22 mouse cellular contexts compared by ENCODE assay signal in the genomic region with DNA sequence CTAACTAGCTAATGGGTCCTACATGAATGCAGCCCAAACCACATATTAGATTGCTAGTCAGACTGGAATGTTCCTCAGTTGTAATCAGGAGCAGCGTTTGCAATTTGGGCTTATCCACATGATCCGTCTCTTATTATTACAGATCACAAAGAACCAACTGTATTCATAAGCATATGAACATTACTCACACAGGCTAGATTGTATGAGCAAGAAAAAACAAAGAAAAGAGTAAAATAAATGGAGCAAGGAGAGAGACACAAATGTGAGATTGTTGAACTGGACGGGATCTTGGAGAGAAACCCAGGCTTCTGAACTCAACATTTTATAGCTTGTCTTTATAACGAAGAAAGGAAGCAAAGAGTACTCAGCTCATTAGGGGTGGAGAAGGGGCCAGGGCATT.
DNase-seq lines count a peak whose midpoint lies in the region; ATAC-seq lines count a peak whose summit lies in the region.
"Had no signal": no experiment of that assay in that cellular context is flagged by ENCODE, and none has a peak within 500 bp of the region (broad histone marks: within the 10 kb centered on the region; RNA-seq: fewer than 3 reads in every experiment).

No protein-coding gene starts in this region.

- H3K9ac ChIP-seq in heart, embryonic 12.5 days, result no peak overlapping the region
- H3K9ac ChIP-seq: embryonic facial prominence, embryonic 13.5 days; embryonic facial prominence, embryonic 15.5 days; forebrain, embryonic 12.5 days had no signal

- no peaks in the 10 kb centered on the region for H3K27me3 ChIP-seq in heart, embryonic 12.5 days (replicated peaks)
- H3K27me3 ChIP-seq: embryonic facial prominence, embryonic 13.5 days; embryonic facial prominence, embryonic 15.5 days; forebrain, embryonic 12.5 days had no signal

- DNase-seq in 3T3-L1 (ENCODE audit: low read depth, low spot score) (peak; percentile 46), NIH3T3 (ENCODE audit: low read depth) (peak; percentile 60)
- peak; percentile 57 for DNase-seq in fibroblast of lung, adult 2 months (ENCODE audit: low read depth)
- DNase-seq in cerebellum, adult 11 months, result no peak
- DNase-seq in left cerebral cortex, adult 8-10 months (ENCODE audit: low spot score in 2 of 2), result no peak
- DNase-seq in right cerebral cortex, postnatal 14 days, result no peak
- DNase-seq: adrenal gland, adult 2 months; adrenal gland, postnatal 10 days; adrenal gland, postnatal 25 days; cerebellum, adult 11-12 months; cerebellum, adult 2 months; cerebellum, adult 9-10 months; cerebellum, postnatal 10 days; cerebellum, postnatal 25 days; embryo, embryonic 11 days had no signal

- no peak overlapping the region for H3K4me3 ChIP-seq in heart, embryonic 12.5 days
- H3K4me3 ChIP-seq: embryonic facial prominence, embryonic 13.5 days; embryonic facial prominence, embryonic 15.5 days; forebrain, embryonic 10.5 days; forebrain, embryonic 12.5 days had no signal

- WGBS in heart, embryonic 12.5 days, result 74% methylated on average over 4 of the region's 4 CpGs

- ATAC-seq in heart, embryonic 12.5 days (ENCODE audit: insufficient number of reproducible peaks, low FRiP score), result no peak
- ATAC-seq: forebrain, embryonic 14.5 days; forebrain, embryonic 16.5 days had no signal

- H3K4me2 ChIP-seq in heart, embryonic 12.5 days, result no peak overlapping the region
- H3K4me2 ChIP-seq: embryonic facial prominence, embryonic 13.5 days; embryonic facial prominence, embryonic 15.5 days; forebrain, embryonic 12.5 days had no signal

- no peaks in the 10 kb centered on the region for H3K9me3 ChIP-seq in heart, embryonic 12.5 days (replicated peaks)
- H3K9me3 ChIP-seq: embryonic facial prominence, embryonic 13.5 days; embryonic facial prominence, embryonic 15.5 days; forebrain, embryonic 10.5 days; forebrain, embryonic 12.5 days had no signal

- H3K27ac ChIP-seq in heart, embryonic 12.5 days (ENCODE audit: poor library complexity, severe bottlenecking), result no peak overlapping the region
- H3K27ac ChIP-seq: embryonic facial prominence, embryonic 13.5 days; embryonic facial prominence, embryonic 15.5 days; forebrain, embryonic 10.5 days; forebrain, embryonic 12.5 days had no signal

- no peaks in the 10 kb centered on the region for H3K4me1 ChIP-seq in heart, embryonic 12.5 days (replicated peaks)
- H3K4me1 ChIP-seq: embryonic facial prominence, embryonic 15.5 days; forebrain, embryonic 10.5 days; forebrain, embryonic 12.5 days had no signal

- no peaks in the 10 kb centered on the region for H3K36me3 ChIP-seq in heart, embryonic 12.5 days
- H3K36me3 ChIP-seq: embryonic facial prominence, embryonic 13.5 days; embryonic facial prominence, embryonic 15.5 days; forebrain, embryonic 10.5 days; forebrain, embryonic 12.5 days had no signal

Comparison
In these comparisons a context has a peak if more than half of its experiments do, and no peak if none do; other contexts are left out.
1. DNase-seq: peak in 3T3-L1 (single experiment), NIH3T3 (single experiment) and fibroblast of lung, adult 2 months (single experiment); none in cerebellum, adult 11 months (single experiment), left cerebral cortex, adult 8-10 months (0 of 2) and right cerebral cortex, postnatal 14 days (single experiment).